Mouse (Mus musculus) large intestine, adult 2 months (tissue): ENCODE measurements around the gene Ckb. TPM values are rescaled to one million over a fixed set of nuclear protein-coding genes. Genes with fewer than 3 reads are reported as not detected.

Experiments
- polyA plus RNA-seq: library from polyadenylated mRNA; depleted of rRNA; stranded (reverse); fragments of >200 nt; gene quantifications from 2 replicates; pipeline ENCODE4 v1.2.3, GENCODE M21; 2012; rRNA removed

The Ckb gene
- polyA plus RNA-seq, 1 experiment, result 427 TPM

Other genes with a start within 250 kb of the Ckb start
- 18.0 and 21.4 TPM in 2 replicates for gene Tnfaip2, start 229.9 kb downstream of the Ckb start, polyA plus RNA-seq
- 0.53 and 0.66 TPM in 2 replicates for gene Gm266, start 186.5 kb downstream of the Ckb start, polyA plus RNA-seq
- gene Eif5, start 134.3 kb downstream of the Ckb start, polyA plus RNA-seq, result 35.2 and 64.6 TPM in 2 replicates
- 22.5 and 31.3 TPM in 2 replicates for gene Mark3, start 97.8 kb downstream of the Ckb start, polyA plus RNA-seq
- gene Trmt61a, start 5.8 kb upstream of the Ckb start, polyA plus RNA-seq, result 28.0 and 33.9 TPM in 2 replicates
- 7.3 and 8.1 TPM in 2 replicates for gene Bag5, start 40.9 kb upstream of the Ckb start, polyA plus RNA-seq
- 21.7 and 22.6 TPM in 2 replicates for gene Apopt1, start 40.9 kb upstream of the Ckb start, polyA plus RNA-seq
- gene Klc1, start 86.5 kb upstream of the Ckb start, polyA plus RNA-seq, result 34.2 and 44.0 TPM in 2 replicates
- gene Xrcc3, start 141.5 kb upstream of the Ckb start, polyA plus RNA-seq, result 8.4 and 10.7 TPM in 2 replicates
- gene Zfyve21, start 141.8 kb upstream of the Ckb start, polyA plus RNA-seq, result 95.0 and 118 TPM in 2 replicates
- 18.8 and 25.7 TPM in 2 replicates for gene Ppp1r13b, start 235.8 kb upstream of the Ckb start, polyA plus RNA-seq